Mouse (Mus musculus) brain, adult 2 months (tissue): ENCODE results near the gene Keap1.
"Not testable (repeated sequence)": the region's sequence is repeated elsewhere in the genome, so short reads cannot be mapped to it uniquely, and the experiment has no call there.

ENCODE experiments used
- DNase-seq: peaks from one replicate; pipeline ENCODE4 v3.0.0; 2011; ENCODE audit warnings: low read depth, low spot score

The Keap1 gene

GRCm38 (mm10) chr9:21238733-21239464, at the start of gene Keap1:
Keap1 (minus strand) TSS chr9:21239361.
- peak; percentile 84 for DNase-seq

GRCm38 (mm10) chr9:21288404-21289336, 49.5 kb upstream of the Keap1 start:
- DNase-seq, result no peak

GRCm38 (mm10) chr9:21287571-21288402, 48.6 kb upstream of the Keap1 start, which contains the start of gene Kri1:
Kri1 (minus strand) TSS chr9:21287969.
- DNase-seq, result peak; percentile 100

- no peak for DNase-seq
Observed at GRCm38 (mm10) chr9:21286753-21287152, 47.6 kb upstream of the Keap1 start.

GRCm38 (mm10) chr9:21283994-21284393, 44.8 kb upstream of the Keap1 start:
- no peak for DNase-seq

- no peak for DNase-seq
Observed at GRCm38 (mm10) chr9:21283591-21283990, 44.4 kb upstream of the Keap1 start.

GRCm38 (mm10) chr9:21277776-21278175, 38.6 kb upstream of the Keap1 start:
- no peak for DNase-seq

- DNase-seq, result no peak
Observed at GRCm38 (mm10) chr9:21276307-21276706, 37.1 kb upstream of the Keap1 start.

GRCm38 (mm10) chr9:21275727-21276126, 36.6 kb upstream of the Keap1 start:
- DNase-seq, result no peak

GRCm38 (mm10) chr9:21275013-21275710, 36.0 kb upstream of the Keap1 start:
- DNase-seq, result no peak

- DNase-seq, result no peak
Observed at GRCm38 (mm10) chr9:21274336-21274735, 35.2 kb upstream of the Keap1 start.

- no peak for DNase-seq
Observed at GRCm38 (mm10) chr9:21273520-21274228, 34.5 kb upstream of the Keap1 start.

GRCm38 (mm10) chr9:21273094-21273493, 33.9 kb upstream of the Keap1 start:
- no peak for DNase-seq

- no peak for DNase-seq
Observed at GRCm38 (mm10) chr9:21272391-21272790, 33.2 kb upstream of the Keap1 start.

- not testable (repeated sequence) for DNase-seq
Observed at GRCm38 (mm10) chr9:21269590-21269989, 30.4 kb upstream of the Keap1 start.

- no peak for DNase-seq
Observed at GRCm38 (mm10) chr9:21268305-21268704, 29.1 kb upstream of the Keap1 start.

GRCm38 (mm10) chr9:21266889-21267288, 27.7 kb upstream of the Keap1 start:
- DNase-seq, result no peak

GRCm38 (mm10) chr9:21265611-21266010, 26.4 kb upstream of the Keap1 start:
- DNase-seq, result no peak

- peak; percentile 100 for DNase-seq
Observed at GRCm38 (mm10) chr9:21265000-21265561, 25.9 kb upstream of the Keap1 start, which contains the start of gene Atg4d. Atg4d (plus strand) TSS chr9:21265293.
